Mouse (Mus musculus) C2C12 (cell line): ENCODE data around the gene Gm9913. TPM values are rescaled to one million over a fixed set of nuclear protein-coding genes. Genes with fewer than 3 reads are reported as not detected.

ENCODE experiments used
- H3K27me3 ChIP-seq: one replicate; pipeline ENCODE4 v1.6.1; 2011; ENCODE audit not compliant: control insufficient read depth, insufficient read depth, insufficient read length
- H3K36me3 ChIP-seq: one replicate; pipeline ENCODE4 v1.6.1; 2011; ENCODE audit not compliant: control insufficient read depth, insufficient read depth
- H3K4me3 ChIP-seq: one replicate; pipeline ENCODE4 v1.5.1; 2011; ENCODE audit warnings: mild to moderate bottlenecking, control low read depth; ENCODE audit not compliant: poor library complexity, insufficient read depth, severe bottlenecking
- H3K79me2 ChIP-seq: one replicate; pipeline ENCODE4 v1.6.1; 2011; ENCODE audit not compliant: control insufficient read depth, insufficient read depth
- H3K79me3 ChIP-seq: one replicate; pipeline ENCODE4 v1.6.1; 2011; ENCODE audit warnings: low read depth, control low read depth
- H3ac ChIP-seq: one replicate; pipeline ENCODE3; 2011; ENCODE audit warnings: low read depth; ENCODE audit not compliant: control insufficient read depth, insufficient read length
- CEBPB ChIP-seq: IDR thresholded peaks from one replicate; pipeline ENCODE4 v1.6.1; 2011; ENCODE audit warnings: low read depth, mild to moderate bottlenecking, control low read depth, moderate library complexity
- CTCF ChIP-seq: IDR thresholded peaks from one replicate; pipeline ENCODE4 v1.5.1; 2011; ENCODE audit not compliant: control insufficient read depth, insufficient read depth, insufficient read length
- FOSL1 ChIP-seq: IDR thresholded peaks from one replicate; pipeline ENCODE4 v1.8.0; 2011; ENCODE audit warnings: mild to moderate bottlenecking, low read length; ENCODE audit not compliant: poor library complexity, insufficient read depth, severe bottlenecking
- MAX ChIP-seq: IDR thresholded peaks from one replicate; pipeline ENCODE4 v1.6.1; 2011; ENCODE audit warnings: mild to moderate bottlenecking, control low read depth
- MYOD1 ChIP-seq: IDR thresholded peaks from one replicate; pipeline ENCODE4 v1.6.1; 2011; ENCODE audit warnings: low read depth; ENCODE audit not compliant: control insufficient read depth, insufficient read length
- MYOG ChIP-seq: IDR thresholded peaks from one replicate; pipeline ENCODE4 v1.6.1; 2011; ENCODE audit not compliant: control insufficient read depth, insufficient read length; ENCODE audit errors: extremely low read depth
- USF1 ChIP-seq: IDR thresholded peaks from one replicate; pipeline ENCODE4 v1.6.1; 2011; ENCODE audit warnings: low read depth, mild to moderate bottlenecking, control low read depth, moderate library complexity
- polyA plus RNA-seq: library from polyadenylated mRNA; unstranded; fragments of >200 nt; fragmentation: generic; extraction: Trizol; gene quantifications from one replicate; pipeline ENCODE4 v1.2.1, GENCODE M21; 2012; ENCODE audit warnings: missing spikeins

The Gm9913 gene
- polyA plus RNA-seq, 1 experiment: 0.09 TPM

DNA sequence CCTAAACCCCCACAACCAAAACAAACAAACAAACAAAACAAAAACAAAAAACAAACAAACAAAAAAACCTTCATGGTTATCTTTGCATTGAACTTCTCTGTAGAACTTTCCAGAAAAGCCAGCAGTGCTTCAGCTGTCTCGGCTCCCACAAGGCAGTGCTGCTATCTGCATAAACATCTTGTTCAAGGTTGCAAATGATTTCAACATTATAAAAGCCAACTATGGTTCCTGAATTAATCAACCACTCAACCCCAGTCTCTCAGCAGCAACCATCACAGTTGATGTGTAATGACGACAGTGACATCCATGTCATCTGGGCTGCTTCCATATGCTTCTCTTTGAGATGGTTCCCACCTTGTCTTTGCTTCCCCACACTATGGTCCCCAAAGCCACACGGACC, 34.8 kb downstream of the Gm9913 start:
- H3K36me3 ChIP-seq: no peaks in the 10 kb centered on the region
- no peak overlapping the region for H3K4me3 ChIP-seq
- TF ChIP-seq MYOD1 (no peak), FOSL1 (no peak), MYOG (no peak), CTCF (no peak), MAX (no peak), USF1 (no peak), CEBPB (no peak)
- H3K27me3 ChIP-seq: no peaks in the 10 kb centered on the region
- no peak overlapping the region for H3ac ChIP-seq
- no peaks in the 10 kb centered on the region for H3K79me3 ChIP-seq
- H3K79me2 ChIP-seq: no peaks in the 10 kb centered on the region

DNA sequence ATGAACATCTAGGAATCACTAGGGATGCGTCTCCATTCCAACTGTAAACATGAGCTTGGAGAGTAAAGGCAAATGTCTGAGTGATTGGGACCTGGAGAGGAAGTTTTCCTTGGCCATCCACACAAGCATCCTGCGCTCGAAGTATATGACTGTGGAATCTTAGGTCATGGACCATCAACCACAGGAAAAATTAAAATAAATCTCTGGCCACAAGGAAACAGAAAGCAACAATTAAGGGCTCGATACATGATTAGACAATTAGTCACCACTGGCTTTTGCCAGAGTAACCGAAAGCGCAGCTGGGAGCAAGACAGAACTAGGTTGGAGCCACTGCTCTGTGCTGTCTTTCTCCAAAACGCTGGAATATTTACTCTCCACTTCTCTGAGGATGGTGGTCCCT, 35.7 kb downstream of the Gm9913 start:
- TF ChIP-seq CEBPB: no peak
- TF ChIP-seq MYOD1: peak; percentile 54
- TF ChIP-seq FOSL1: peak; percentile 52
- TF ChIP-seq MAX: peak; percentile 22
- no peak for TF ChIP-seq USF1
- no peak for TF ChIP-seq MYOG
- TF ChIP-seq CTCF: no peak
- no peaks in the 10 kb centered on the region for H3K27me3 ChIP-seq
- H3K36me3 ChIP-seq: no peaks in the 10 kb centered on the region
- H3ac ChIP-seq: no peak overlapping the region
- H3K79me3 ChIP-seq: no peaks in the 10 kb centered on the region
- no peaks in the 10 kb centered on the region for H3K79me2 ChIP-seq
- no peak overlapping the region for H3K4me3 ChIP-seq

GRCm38 (mm10) chr2:125541451-125541850, 36.6 kb downstream of the Gm9913 start:
- Histone ChIP-seq H3K27me3 (no peaks in the 10 kb centered on the region), H3K79me2 (no peaks in the 10 kb centered on the region), H3K36me3 (no peaks in the 10 kb centered on the region), H3ac (no peak overlapping the region), H3K79me3 (no peaks in the 10 kb centered on the region), H3K4me3 (no peak overlapping the region)
- TF ChIP-seq CTCF: no peak
- TF ChIP-seq USF1: no peak
- TF ChIP-seq MAX: no peak
- no peak for TF ChIP-seq MYOD1
- TF ChIP-seq FOSL1: no peak
- TF ChIP-seq CEBPB: no peak
- no peak for TF ChIP-seq MYOG

DNA sequence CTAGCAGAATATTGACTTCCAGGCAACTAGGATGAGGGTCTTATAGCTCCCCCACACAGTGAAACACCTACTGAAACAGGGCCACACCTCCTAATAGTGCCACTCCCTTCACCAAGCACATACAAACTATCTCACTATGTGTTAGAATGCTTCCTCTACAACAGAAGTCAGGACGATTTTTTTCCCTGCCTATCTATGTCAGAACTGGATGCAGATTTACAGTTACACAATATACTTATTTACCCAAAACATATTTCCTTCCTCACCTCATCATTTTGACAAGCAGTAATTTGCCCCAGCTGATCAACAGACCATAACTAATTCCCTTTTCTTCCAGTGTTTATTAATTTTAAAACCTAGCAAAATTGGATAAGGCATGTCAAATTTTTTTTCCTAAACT, 38.8 kb downstream of the Gm9913 start:
- no peaks in the 10 kb centered on the region for H3K79me2 ChIP-seq
- no peaks in the 10 kb centered on the region for H3K36me3 ChIP-seq
- no peak overlapping the region for H3ac ChIP-seq
- H3K79me3 ChIP-seq: no peaks in the 10 kb centered on the region
- H3K4me3 ChIP-seq: no peak overlapping the region
- H3K27me3 ChIP-seq: no peaks in the 10 kb centered on the region
- TF ChIP-seq USF1 (no peak), MYOG (no peak), MAX (no peak), FOSL1 (no peak), CTCF (no peak), MYOD1 (no peak), CEBPB (no peak)

GRCm38 (mm10) chr2:125544986-125545385, 40.1 kb downstream of the Gm9913 start:
- no peaks in the 10 kb centered on the region for H3K36me3 ChIP-seq
- no peak overlapping the region for H3K4me3 ChIP-seq
- no peaks in the 10 kb centered on the region for H3K79me2 ChIP-seq
- no peak for TF ChIP-seq USF1
- no peak for TF ChIP-seq CTCF
- TF ChIP-seq MAX: no peak
- no peak for TF ChIP-seq MYOD1
- no peak for TF ChIP-seq FOSL1
- no peak for TF ChIP-seq CEBPB
- TF ChIP-seq MYOG: no peak
- H3K79me3 ChIP-seq: no peaks in the 10 kb centered on the region
- no peak overlapping the region for H3ac ChIP-seq
- no peaks in the 10 kb centered on the region for H3K27me3 ChIP-seq
